Mouse (Mus musculus) kidney, embryonic 16.5 days (tissue): ENCODE measurements around the gene Med24. TPM values are rescaled to one million over a fixed set of nuclear protein-coding genes. Genes with fewer than 3 reads are reported as not detected.
"Not testable (repeated sequence)": the region's sequence is repeated elsewhere in the genome, so short reads cannot be mapped to it uniquely, and the experiment has no call there.

Source experiments
- ATAC-seq: fragments of 200-750 bp; cut with Nextera tagmentation; 2 replicates; pipeline ENCODE4 v1.8.0; 2017; ENCODE audit warnings: moderate TSS enrichment; ENCODE audit not compliant: low FRiP score, low TSS enrichment
- H3K27ac ChIP-seq: fragments of 300-500 bp; sonication (generic); 2 replicates; pipeline ENCODE4 v1.5.1; 2014; ENCODE audit warnings: low read length
- H3K27me3 ChIP-seq: fragments of 300-500 bp; sonication (generic); 2 replicates; pipeline ENCODE4 v1.6.1; 2014; ENCODE audit warnings: low read length, control low read depth, mixed read lengths; ENCODE audit not compliant: insufficient read depth
- H3K36me3 ChIP-seq: fragments of 300-500 bp; sonication (generic); 2 replicates; pipeline ENCODE4 v1.6.1; 2014; ENCODE audit warnings: low read length, control low read depth, mixed read lengths; ENCODE audit not compliant: insufficient read depth
- H3K4me1 ChIP-seq: fragments of 300-500 bp; sonication (generic); 2 replicates; pipeline ENCODE4 v1.6.1; 2014; ENCODE audit warnings: low read length, control low read depth, mixed read lengths; ENCODE audit not compliant: insufficient read depth
- H3K4me2 ChIP-seq: fragments of 300-500 bp; sonication (generic); replicated peaks from 2 replicates; pipeline ENCODE4 v1.6.1; 2014; ENCODE audit warnings: low read depth, low read length
- H3K4me3 ChIP-seq: fragments of 300-500 bp; sonication (generic); 2 replicates; pipeline ENCODE4 v1.5.1; 2014; ENCODE audit warnings: mild to moderate bottlenecking, low read length
- H3K9ac ChIP-seq: fragments of 300-500 bp; sonication (generic); replicated peaks from 2 replicates; pipeline ENCODE4 v1.6.1; 2014; ENCODE audit warnings: low read length
- H3K9me3 ChIP-seq: fragments of 300-500 bp; sonication (generic); 2 replicates; pipeline ENCODE4 v1.6.1; 2016; ENCODE audit warnings: low read length, control low read depth
- WGBS: fragments of 180-500 bp; shearing (Covaris S2); extraction: QIAGEN DNeasy Blood & Tissue Kit; methylation state at CpG from one replicate; pipeline ENCODE4 v1.1.7; 2014; 5-methylcytosine and 5-hydroxymethylcytosine counted together
- polyA plus RNA-seq: library from polyadenylated mRNA; unstranded; fragments of >200 nt; fragmentation: Nextera tagmentation; extraction: Ambion mirVana; gene quantifications from 2 replicates; pipeline ENCODE4 v1.2.1, GENCODE M21; 2015

Med24 gene
- polyA plus RNA-seq, 1 experiment from 2014 or later, result 71.4 TPM

GRCm38 (mm10) chr11:98682811-98683210 lies 46.4 kb downstream of the Med24 start:
- H3K27me3 ChIP-seq, result no peaks in the 10 kb centered on the region
- H3K9ac ChIP-seq, result peak overlapping the region; percentile 99
- H3K27ac ChIP-seq, result peak overlapping the region; percentile 81
- H3K9me3 ChIP-seq, result no peaks in the 10 kb centered on the region
- peak; percentile 13 for ATAC-seq
- H3K4me1 ChIP-seq, result peaks cover 42% of the 10 kb centered on the region
- H3K4me3 ChIP-seq, result peak overlapping the region; percentile 97
- H3K36me3 ChIP-seq, result peaks cover 26% of the 10 kb centered on the region
- H3K4me2 ChIP-seq, result peak overlapping the region; percentile 83
- WGBS, result under 1% methylated on average over 23 of the region's 23 CpGs

- peak within 1 kb of the TSS; percentile 97 for H3K4me3 ChIP-seq
- ATAC-seq, result peak; percentile 95
- peak within 1 kb of the TSS; percentile 86 for H3K27ac ChIP-seq
- H3K4me1 ChIP-seq, result peaks cover 37% of the 10 kb centered on the region
- H3K36me3 ChIP-seq, result peaks cover 18% of the 10 kb centered on the region
- no peaks in the 10 kb centered on the region for H3K9me3 ChIP-seq
- peak within 1 kb of the TSS; percentile 99 for H3K9ac ChIP-seq
- peak within 1 kb of the TSS; percentile 83 for H3K4me2 ChIP-seq
- 5% methylated on average over 45 of the region's 45 CpGs for WGBS
- no peaks in the 10 kb centered on the region for H3K27me3 ChIP-seq
Measured at GRCm38 (mm10) chr11:98681786-98682745, 47.2 kb downstream of the Med24 start, which contains the start of gene Psmd3. Psmd3 (plus strand) TSS chr11:98682554.

GRCm38 (mm10) chr11:98681186-98681585 lies 48.0 kb downstream of the Med24 start:
- 79% methylated on average over 4 of the region's 4 CpGs for WGBS
- no peak overlapping the region for H3K4me2 ChIP-seq
- no peak overlapping the region for H3K4me3 ChIP-seq
- H3K9ac ChIP-seq, result no peak overlapping the region
- no peaks in the 10 kb centered on the region for H3K9me3 ChIP-seq
- H3K27me3 ChIP-seq, result no peaks in the 10 kb centered on the region
- peaks cover 35% of the 10 kb centered on the region for H3K4me1 ChIP-seq
- ATAC-seq, result no peak
- H3K27ac ChIP-seq, result no peak overlapping the region
- H3K36me3 ChIP-seq, result peaks cover 10% of the 10 kb centered on the region

GRCm38 (mm10) chr11:98680595-98680994 lies 48.6 kb downstream of the Med24 start:
- H3K36me3 ChIP-seq, H3K27ac ChIP-seq, H3K9ac ChIP-seq, H3K9me3 ChIP-seq, H3K4me3 ChIP-seq, H3K4me2 ChIP-seq, ATAC-seq, H3K27me3 ChIP-seq: not testable (repeated sequence)
- peaks cover 34% of the 10 kb centered on the region for H3K4me1 ChIP-seq
- WGBS, result 88% methylated on average over 4 of the region's 4 CpGs

- Histone ChIP-seq H3K9ac (no peak overlapping the region), H3K27ac (no peak overlapping the region), H3K4me2 (no peak overlapping the region), H3K4me1 (peaks cover 29% of the 10 kb centered on the region), H3K4me3 (no peak overlapping the region), H3K36me3 (no peaks in the 10 kb centered on the region), H3K9me3 (no peaks in the 10 kb centered on the region), H3K27me3 (no peaks in the 10 kb centered on the region)
- 90% methylated on average over 1 of the region's 1 CpGs for WGBS
- ATAC-seq, result no peak
Measured at GRCm38 (mm10) chr11:98680023-98680422, 49.2 kb downstream of the Med24 start.

GRCm38 (mm10) chr11:98675829-98676363 lies 53.3 kb downstream of the Med24 start:
- Histone ChIP-seq H3K27me3 (peaks cover 3% of the 10 kb centered on the region; the same call in 1 of the 2 replicates), H3K4me3 (no peak overlapping the region), H3K9ac (no peak overlapping the region), H3K36me3 (no peaks in the 10 kb centered on the region), H3K9me3 (no peaks in the 10 kb centered on the region), H3K4me2 (no peak overlapping the region), H3K4me1 (0 out of 2 replicates have a peak, but pooled peaks cover 6% of the 10 kb centered on the region), H3K27ac (0 out of 2 replicates have a peak overlapping the region, but pooled peaks have one; percentile 3)
- WGBS, result 22% methylated on average over 7 of the region's 7 CpGs
- ATAC-seq, result no peak

- H3K27ac ChIP-seq, H3K4me2 ChIP-seq, H3K27me3 ChIP-seq, H3K4me1 ChIP-seq, H3K9me3 ChIP-seq, H3K9ac ChIP-seq, H3K4me3 ChIP-seq, H3K36me3 ChIP-seq: not testable (repeated sequence)
- peak; percentile 67; the same call in 1 of the 2 replicates for ATAC-seq
- WGBS, result 4% methylated on average over 6 of the region's 7 CpGs
Measured at GRCm38 (mm10) chr11:98673136-98673535, 56.1 kb downstream of the Med24 start.

GRCm38 (mm10) chr11:98672482-98672881 lies 56.8 kb downstream of the Med24 start:
- Histone ChIP-seq H3K4me1 (0 out of 2 replicates have a peak, but pooled peaks cover 6% of the 10 kb centered on the region), H3K4me3 (no peak overlapping the region), H3K27ac (no peak overlapping the region), H3K9me3 (no peaks in the 10 kb centered on the region), H3K27me3 (peaks cover 13% of the 10 kb centered on the region; the same call in 1 of the 2 replicates), H3K4me2 (no peak overlapping the region), H3K9ac (no peak overlapping the region), H3K36me3 (no peaks in the 10 kb centered on the region)
- WGBS, result 85% methylated on average over 5 of the region's 5 CpGs
- no peak for ATAC-seq

GRCm38 (mm10) chr11:98671857-98672256 lies 57.4 kb downstream of the Med24 start:
- H3K27me3 ChIP-seq, result peaks cover 13% of the 10 kb centered on the region; the same call in 1 of the 2 replicates
- no peaks in the 10 kb centered on the region for H3K9me3 ChIP-seq
- H3K27ac ChIP-seq, result no peak overlapping the region
- H3K9ac ChIP-seq, result no peak overlapping the region
- no peak overlapping the region for H3K4me3 ChIP-seq
- 0 out of 2 replicates have a peak, but pooled peaks cover 6% of the 10 kb centered on the region for H3K4me1 ChIP-seq
- 52% methylated on average over 5 of the region's 5 CpGs for WGBS
- H3K4me2 ChIP-seq, result no peak overlapping the region
- ATAC-seq, result no peak
- H3K36me3 ChIP-seq, result no peaks in the 10 kb centered on the region
